Mouse (Mus musculus): ENCODE data around the gene Gabbr2. TPM values are rescaled to one million over a fixed set of nuclear protein-coding genes. Genes with fewer than 3 reads are reported as not detected.

Gabbr2 gene
- total and polyA plus RNA-seq, 3 experiments = not detected

DNA sequence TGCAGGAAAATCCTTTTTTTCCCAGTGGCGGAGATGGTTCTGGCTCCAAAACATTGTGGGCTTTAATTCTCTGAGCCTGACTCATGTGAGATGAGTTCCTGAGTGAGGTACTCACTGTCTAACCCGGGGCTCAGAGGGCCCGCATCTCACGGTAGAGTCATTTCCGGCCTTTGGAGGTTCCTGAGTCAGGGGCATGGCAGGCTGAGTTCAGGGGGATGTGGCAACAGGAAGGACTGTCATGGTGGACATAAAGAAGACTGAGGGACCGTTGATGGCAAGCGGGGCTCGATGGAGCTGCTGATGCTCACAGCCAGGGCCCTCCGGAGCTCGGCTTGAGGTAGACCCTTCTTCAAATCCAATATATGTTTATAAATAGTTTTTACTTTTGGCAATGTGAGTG lies 288.5 kb downstream of the Gabbr2 start:
- H3K4me1 ChIP-seq (ENCODE audit: control insufficient read depth in 1 of 2, insufficient read depth in 2 of 2) = peaks cover 0 to 5% of the 10 kb centered on the region in 2 experiments; a peak in 2 of 4 replicates
- no peak overlapping the region for H3K27ac ChIP-seq (ENCODE audit: insufficient read depth, low read depth)
- dilution Hi-C loops (cut with MboI; ENCODE audit: extremely low pct_ligation_motif_present, extremely low pct_unique_long_range_greater_than_20kb, low sequenced_read_pairs) (no loop called here), in situ Hi-C loops (cut with MboI; ENCODE audit: low pct_ligation_motif_present, low pct_unique_long_range_greater_than_20kb, low sequenced_read_pairs) (no loop called here)
- no peak for TF ChIP-seq CTCF (conservative IDR thresholded peaks at IDR 0.05 in 1 of 2, IDR thresholded peaks at IDR 0.05 in 1 of 2; ENCODE audit: low read depth in 2 of 2, low read length in 2 of 2)
- no peak for TF ChIP-seq ETS1 (conservative IDR thresholded peaks at IDR 0.05; ENCODE audit: low read depth, low read length)
- no peak for TF ChIP-seq TBP (conservative IDR thresholded peaks at IDR 0.05; ENCODE audit: low read depth, low read length)
- TF ChIP-seq MAFK (IDR thresholded peaks at IDR 0.05; ENCODE audit: insufficient replicate concordance, low read length) = no peak
- TF ChIP-seq E2F4 (IDR thresholded peaks at IDR 0.05; ENCODE audit: insufficient replicate concordance, low read depth, low read length) = no peak
- TF ChIP-seq ZNF384 (IDR thresholded peaks at IDR 0.05; ENCODE audit: low read depth, low read length) = no peak
- no peak for TF ChIP-seq PAX5 (IDR thresholded peaks at IDR 0.05; ENCODE audit: low read length)
- no peak for TF ChIP-seq ZMIZ1 (IDR thresholded peaks at IDR 0.05; ENCODE audit: low read depth, low read length)
- TF ChIP-seq GABPA (IDR thresholded peaks at IDR 0.05; ENCODE audit: insufficient replicate concordance, low read depth, low read length) = no peak
- no peak for TF ChIP-seq TCF12 (IDR thresholded peaks at IDR 0.05; ENCODE audit: low read depth, low read length)
- TF ChIP-seq NELFE (IDR thresholded peaks at IDR 0.05; ENCODE audit: low read depth, low read length) = no peak
- TF ChIP-seq MAZ (IDR thresholded peaks at IDR 0.05; ENCODE audit: low read depth, low read length) = no peak
- no peaks in the 10 kb centered on the region for H3K9me3 ChIP-seq (replicated peaks; ENCODE audit: low read length)
- H3K79me2 ChIP-seq (replicated peaks; ENCODE audit: control insufficient read depth, extremely low read depth, insufficient read depth, poor library complexity, severe bottlenecking) = no peaks in the 10 kb centered on the region
- H3K4me3 ChIP-seq (replicated peaks in 1 of 3; ENCODE audit: low read depth in 2 of 3, low read length in 2 of 3, poor library complexity in 1 of 3) = no peak overlapping the region
- H3K27me3 ChIP-seq (replicated peaks) = peaks cover 20% of the 10 kb centered on the region
- no peak overlapping the region for H3K4me2 ChIP-seq (ENCODE audit: insufficient read depth, low read depth, poor library complexity, severe bottlenecking)
- no peak for DNase-seq (ENCODE audit: extremely low read depth)
- no peak overlapping the region for H3K9ac ChIP-seq (ENCODE audit: insufficient read depth, low read depth)
- H3K36me3 ChIP-seq (replicated peaks in 1 of 2; ENCODE audit: control insufficient read depth in 1 of 2, insufficient read depth in 1 of 2, low read length in 1 of 2) = no peaks in the 10 kb centered on the region

DNA sequence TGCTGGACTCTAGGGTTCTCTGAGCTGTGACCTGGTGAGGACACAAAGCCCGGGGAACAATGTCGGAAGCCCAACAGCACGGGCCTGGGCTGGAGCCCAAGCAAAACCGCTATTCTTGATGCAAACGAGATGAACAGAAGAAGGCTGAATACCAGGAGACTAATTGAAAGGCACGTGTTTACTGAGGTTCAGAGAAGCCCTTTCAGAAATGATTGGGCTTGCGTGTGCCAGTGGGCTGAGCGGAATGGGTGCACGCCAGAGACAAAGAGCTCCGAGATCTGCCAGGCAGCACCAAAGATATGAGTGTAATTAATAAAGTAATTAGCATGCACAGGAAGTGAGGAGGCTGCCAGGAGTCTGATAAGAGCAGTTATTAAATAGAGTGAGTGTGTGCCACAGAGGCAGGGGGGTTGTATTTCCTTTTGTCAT lies 291.4 kb downstream of the Gabbr2 start:
- no peaks in the 10 kb centered on the region for H3K36me3 ChIP-seq (replicated peaks in 1 of 2; ENCODE audit: control insufficient read depth in 1 of 2, insufficient read depth in 1 of 2, low read length in 1 of 2)
- in situ Hi-C loops (cut with MboI; ENCODE audit: low pct_ligation_motif_present, low pct_unique_long_range_greater_than_20kb, low sequenced_read_pairs) = no loop called here
- H3K4me2 ChIP-seq (ENCODE audit: insufficient read depth, low read depth, poor library complexity, severe bottlenecking) = no peak overlapping the region
- no peaks in the 10 kb centered on the region for H3K9me3 ChIP-seq (replicated peaks; ENCODE audit: low read length)
- no peak overlapping the region for H3K4me3 ChIP-seq (replicated peaks in 1 of 3; ENCODE audit: low read depth in 2 of 3, low read length in 2 of 3, poor library complexity in 1 of 3)
- H3K27ac ChIP-seq (ENCODE audit: insufficient read depth, low read depth) = no peak overlapping the region
- no peak overlapping the region for H3K9ac ChIP-seq (ENCODE audit: insufficient read depth, low read depth)
- no peaks in the 10 kb centered on the region for H3K79me2 ChIP-seq (replicated peaks; ENCODE audit: control insufficient read depth, extremely low read depth, insufficient read depth, poor library complexity, severe bottlenecking)
- dilution Hi-C loops (cut with MboI; ENCODE audit: extremely low pct_ligation_motif_present, extremely low pct_unique_long_range_greater_than_20kb, low sequenced_read_pairs) = no loop called here
- TF ChIP-seq MEF2A (IDR thresholded peaks at IDR 0.05; ENCODE audit: borderline replicate concordance, low read depth, low read length) (no peak), SIN3A (IDR thresholded peaks at IDR 0.05; ENCODE audit: low read length) (no peak), POLR2AphosphoS2 (IDR thresholded peaks at IDR 0.05; ENCODE audit: low read depth, low read length) (no peak), ELF1 (IDR thresholded peaks at IDR 0.05; ENCODE audit: low read depth, low read length) (no peak)
- H3K27me3 ChIP-seq (replicated peaks) = peaks cover 20% of the 10 kb centered on the region
- no peak for DNase-seq (ENCODE audit: extremely low read depth)
- H3K4me1 ChIP-seq (ENCODE audit: control insufficient read depth in 1 of 2, insufficient read depth in 2 of 2) = peaks cover 0 to 5% of the 10 kb centered on the region in 2 experiments; a peak in 2 of 4 replicates
